Comparison of ENCODE assay signal across 13 mouse cellular contexts in the genomic region with DNA sequence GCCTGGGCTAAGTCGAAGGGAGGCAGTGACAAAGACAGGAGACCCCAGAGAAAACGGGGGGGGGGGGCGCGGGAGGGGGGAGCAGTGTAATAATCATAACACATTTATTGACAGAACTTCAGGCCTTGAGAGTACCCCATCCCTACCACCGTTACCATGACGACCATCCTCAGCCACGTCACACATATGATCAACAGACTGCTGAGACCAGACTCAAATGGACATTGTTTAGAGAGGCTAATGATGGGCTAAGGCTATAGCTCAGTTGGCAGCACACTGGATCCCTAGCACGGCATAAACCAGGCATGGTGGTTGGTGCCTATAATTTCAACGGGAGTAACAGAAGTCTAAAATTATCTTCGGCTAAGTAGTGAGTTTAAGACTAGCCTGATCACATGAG.
A peak's percentile ranks its signal among the peaks of the same experiment; 100 is the strongest.
DNase-seq lines count a peak whose midpoint lies in the region; ATAC-seq and TF ChIP-seq lines count a peak whose summit lies in the region.
"Had no signal": no experiment of that assay in that cellular context is flagged by ENCODE, and none has a peak within 500 bp of the region (broad histone marks: within the 10 kb centered on the region; RNA-seq: fewer than 3 reads in every experiment).

No protein-coding gene starts in this region.

- H3K27me3 ChIP-seq in E14TG2a.4 (ENCODE audit: insufficient read depth, low read length): peaks cover 6% of the 10 kb centered on the region
- H3K27me3 ChIP-seq in forebrain, embryonic 15.5 days: no peaks in the 10 kb centered on the region
- no peaks in the 10 kb centered on the region for H3K27me3 ChIP-seq in midbrain, embryonic 11.5 days (ENCODE audit: control insufficient read depth, insufficient read depth, low read length)
- H3K27me3 ChIP-seq: embryonic facial prominence, embryonic 15.5 days; heart, embryonic 12.5 days; liver, embryonic 15.5 days had no signal

- TF ChIP-seq CTCF in E14TG2a.4 (conservative IDR thresholded peaks at IDR 0.05; ENCODE audit: low read length): no peak

- no peaks in the 10 kb centered on the region for H3K9me3 ChIP-seq in E14TG2a.4 (ENCODE audit: low read length)
- no peaks in the 10 kb centered on the region for H3K9me3 ChIP-seq in forebrain, embryonic 15.5 days
- H3K9me3 ChIP-seq in midbrain, embryonic 11.5 days (ENCODE audit: control insufficient read depth, low read length): no peaks in the 10 kb centered on the region
- H3K9me3 ChIP-seq: embryonic facial prominence, embryonic 15.5 days; heart, embryonic 12.5 days; liver, embryonic 15.5 days had no signal

- 0 out of 2 replicates have a peak overlapping the region, but pooled peaks have one; percentile 26 for H3K4me3 ChIP-seq in E14TG2a.4 (replicated peaks; ENCODE audit: low read length)
- H3K4me3 ChIP-seq in forebrain, embryonic 15.5 days: no peak overlapping the region
- H3K4me3 ChIP-seq in midbrain, embryonic 11.5 days (ENCODE audit: low read depth, low read length): no peak overlapping the region
- H3K4me3 ChIP-seq: embryonic facial prominence, embryonic 15.5 days; heart, embryonic 12.5 days; liver, embryonic 15.5 days had no signal

- peak; percentile 56 for ATAC-seq in forebrain, embryonic 15.5 days (replicated peaks)
- peak; percentile 74 for ATAC-seq in midbrain, embryonic 11.5 days (ENCODE audit: low FRiP score)
- no peak for ATAC-seq in megakaryocyte, adult 5-6 weeks (ENCODE audit: poor library complexity, severe bottlenecking)
- ATAC-seq: inflammation-experienced regulatory T-cells, adult 6 months had no signal

- H3K36me3 ChIP-seq in E14TG2a.4 (ENCODE audit: insufficient read depth, low read length): no peaks in the 10 kb centered on the region
- no peaks in the 10 kb centered on the region for H3K36me3 ChIP-seq in forebrain, embryonic 15.5 days
- H3K36me3 ChIP-seq in midbrain, embryonic 11.5 days (ENCODE audit: control insufficient read depth, insufficient read depth, low read length): no peaks in the 10 kb centered on the region
- H3K36me3 ChIP-seq: embryonic facial prominence, embryonic 15.5 days; heart, embryonic 12.5 days; liver, embryonic 15.5 days had no signal

- no peak overlapping the region for H3K4me2 ChIP-seq in forebrain, embryonic 15.5 days (replicated peaks)
- H3K4me2 ChIP-seq in midbrain, embryonic 11.5 days: no peak overlapping the region
- H3K4me2 ChIP-seq: embryonic facial prominence, embryonic 15.5 days; heart, embryonic 12.5 days; liver, embryonic 15.5 days had no signal

- H3K4me1 ChIP-seq in E14TG2a.4 (replicated peaks; ENCODE audit: low read depth, low read length): peaks cover 23% of the 10 kb centered on the region
- peaks cover 36% of the 10 kb centered on the region for H3K4me1 ChIP-seq in forebrain, embryonic 15.5 days
- H3K4me1 ChIP-seq in midbrain, embryonic 11.5 days (ENCODE audit: control insufficient read depth, insufficient read depth, low read length): peaks cover 22% of the 10 kb centered on the region
- H3K4me1 ChIP-seq: heart, embryonic 12.5 days; liver, embryonic 15.5 days had no signal

- WGBS in forebrain, embryonic 15.5 days: 40% methylated on average over 8 of the region's 10 CpGs
- WGBS in midbrain, embryonic 11.5 days: 52% methylated on average over 8 of the region's 10 CpGs

- H3K9ac ChIP-seq in forebrain, embryonic 15.5 days (replicated peaks): no peak overlapping the region
- H3K9ac ChIP-seq in midbrain, embryonic 11.5 days (ENCODE audit: low read length): no peak overlapping the region
- H3K9ac ChIP-seq: embryonic facial prominence, embryonic 15.5 days; heart, embryonic 12.5 days; liver, embryonic 15.5 days had no signal

- H3K27ac ChIP-seq in forebrain, embryonic 15.5 days (replicated peaks): peak overlapping the region; percentile 66; the same call in 1 of the 2 replicates
- no peak overlapping the region for H3K27ac ChIP-seq in midbrain, embryonic 11.5 days (ENCODE audit: low read depth, low read length)
- H3K27ac ChIP-seq: embryonic facial prominence, embryonic 15.5 days; liver, embryonic 15.5 days had no signal

- DNase-seq in cerebellum, postnatal 10 days: peak; percentile 30 to 35
- no peak for DNase-seq in cerebellum, postnatal 4 days (ENCODE audit: low spot score in 2 of 2)
- DNase-seq in midbrain, embryonic 11.5 days (ENCODE audit: low spot score, missing footprints): no peak
- DNase-seq in kidney, postnatal 10 days: no peak
- DNase-seq in spleen, adult 12 weeks (ENCODE audit: low spot score): no peak
- DNase-seq: kidney, postnatal 4 days had no signal

Comparison
In these comparisons a context has a peak if more than half of its experiments do, and no peak if none do; other contexts are left out.
1. DNase-seq: peak in cerebellum, postnatal 10 days (2 of 2); none in cerebellum, postnatal 4 days (0 of 2), midbrain, embryonic 11.5 days (single experiment), kidney, postnatal 10 days (single experiment) and spleen, adult 12 weeks (single experiment).